Mouse (Mus musculus): Measurements from ENCODE around the gene Fam129a.

DNA sequence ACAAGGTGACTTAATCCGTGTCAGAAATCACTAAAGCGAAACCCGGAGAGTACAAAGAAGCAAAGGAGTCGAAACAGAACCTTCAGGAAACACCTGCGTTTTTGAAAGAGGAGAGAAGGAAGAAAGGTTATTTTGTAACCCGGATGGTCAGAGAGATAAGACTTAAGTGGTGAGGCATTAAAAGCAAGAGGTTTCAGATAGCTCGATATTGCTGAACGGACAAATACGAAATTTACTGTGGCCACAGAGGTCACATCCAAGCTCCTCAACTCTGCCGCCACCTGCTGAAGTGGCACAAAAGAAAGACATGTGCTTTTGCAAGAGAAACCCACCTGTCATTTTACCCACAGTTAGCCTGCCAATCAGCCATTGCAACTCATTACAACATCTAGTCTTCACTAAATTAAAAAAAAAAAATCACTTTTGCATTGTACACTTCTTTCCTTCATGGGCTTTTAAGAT lies 183.1 kb downstream of the Fam129a start:
- no peak for TF ChIP-seq POLR2A (IDR thresholded peaks at IDR 0.05; ENCODE audit: insufficient read depth, low read depth, low read length)
- no peak for TF ChIP-seq CTCF (IDR thresholded peaks at IDR 0.05; ENCODE audit: insufficient read depth, low read depth, low read length)

Data from olfactory bulb, adult 2 months (tissue).